Mouse (Mus musculus) C2C12 (cell line): ENCODE measurements around the gene Tent5c. TPM values are rescaled to one million over a fixed set of nuclear protein-coding genes. Genes with fewer than 3 reads are reported as not detected.
A peak's percentile ranks its signal among the peaks of the same experiment; 100 is the strongest.

Experiments used
- H3K27me3 ChIP-seq: one replicate; pipeline ENCODE4 v1.6.1; 2011; ENCODE audit not compliant: control insufficient read depth, insufficient read depth, insufficient read length
- H3K36me3 ChIP-seq: one replicate; pipeline ENCODE4 v1.6.1; 2011; ENCODE audit not compliant: control insufficient read depth, insufficient read depth
- H3K4me3 ChIP-seq: one replicate; pipeline ENCODE4 v1.5.1; 2011; ENCODE audit warnings: mild to moderate bottlenecking, control low read depth; ENCODE audit not compliant: poor library complexity, insufficient read depth, severe bottlenecking
- H3K79me2 ChIP-seq: one replicate; pipeline ENCODE4 v1.6.1; 2011; ENCODE audit not compliant: control insufficient read depth, insufficient read depth
- H3K79me3 ChIP-seq: one replicate; pipeline ENCODE4 v1.6.1; 2011; ENCODE audit warnings: low read depth, control low read depth
- H3ac ChIP-seq: one replicate; pipeline ENCODE3; 2011; ENCODE audit warnings: low read depth; ENCODE audit not compliant: control insufficient read depth, insufficient read length
- CEBPB ChIP-seq: IDR thresholded peaks from one replicate; pipeline ENCODE4 v1.6.1; 2011; ENCODE audit warnings: low read depth, mild to moderate bottlenecking, control low read depth, moderate library complexity
- CTCF ChIP-seq: IDR thresholded peaks from one replicate; pipeline ENCODE4 v1.5.1; 2011; ENCODE audit not compliant: control insufficient read depth, insufficient read depth, insufficient read length
- FOSL1 ChIP-seq: IDR thresholded peaks from one replicate; pipeline ENCODE4 v1.8.0; 2011; ENCODE audit warnings: mild to moderate bottlenecking, low read length; ENCODE audit not compliant: poor library complexity, insufficient read depth, severe bottlenecking
- MAX ChIP-seq: IDR thresholded peaks from one replicate; pipeline ENCODE4 v1.6.1; 2011; ENCODE audit warnings: mild to moderate bottlenecking, control low read depth
- MYOD1 ChIP-seq: IDR thresholded peaks from one replicate; pipeline ENCODE4 v1.6.1; 2011; ENCODE audit warnings: low read depth; ENCODE audit not compliant: control insufficient read depth, insufficient read length
- MYOG ChIP-seq: IDR thresholded peaks from one replicate; pipeline ENCODE4 v1.6.1; 2011; ENCODE audit not compliant: control insufficient read depth, insufficient read length; ENCODE audit errors: extremely low read depth
- USF1 ChIP-seq: IDR thresholded peaks from one replicate; pipeline ENCODE4 v1.6.1; 2011; ENCODE audit warnings: low read depth, mild to moderate bottlenecking, control low read depth, moderate library complexity
- long read RNA-seq, 2 experiments: library from polyadenylated mRNA; unstranded; transcript quantifications; one replicate each; pipeline ENCODE4 v2.0.0; 2019 to 2020
- polyA plus RNA-seq: library from polyadenylated mRNA; unstranded; fragments of >200 nt; fragmentation: generic; extraction: Trizol; gene quantifications from one replicate; pipeline ENCODE4 v1.2.1, GENCODE M21; 2012; ENCODE audit warnings: missing spikeins

Tent5c gene
- polyA plus RNA-seq = 0.21 TPM
- long read RNA-seq, experiment 1 = 0 reads
- long read RNA-seq, experiment 2, full-length matches to known transcripts = 2 of 2 reads
- long read RNA-seq, experiment 2, partial matches to known transcripts = 0 of 2 reads
- long read RNA-seq, experiment 2, other reads (novel, unspliced or antisense) = 0 of 2 reads

DNA sequence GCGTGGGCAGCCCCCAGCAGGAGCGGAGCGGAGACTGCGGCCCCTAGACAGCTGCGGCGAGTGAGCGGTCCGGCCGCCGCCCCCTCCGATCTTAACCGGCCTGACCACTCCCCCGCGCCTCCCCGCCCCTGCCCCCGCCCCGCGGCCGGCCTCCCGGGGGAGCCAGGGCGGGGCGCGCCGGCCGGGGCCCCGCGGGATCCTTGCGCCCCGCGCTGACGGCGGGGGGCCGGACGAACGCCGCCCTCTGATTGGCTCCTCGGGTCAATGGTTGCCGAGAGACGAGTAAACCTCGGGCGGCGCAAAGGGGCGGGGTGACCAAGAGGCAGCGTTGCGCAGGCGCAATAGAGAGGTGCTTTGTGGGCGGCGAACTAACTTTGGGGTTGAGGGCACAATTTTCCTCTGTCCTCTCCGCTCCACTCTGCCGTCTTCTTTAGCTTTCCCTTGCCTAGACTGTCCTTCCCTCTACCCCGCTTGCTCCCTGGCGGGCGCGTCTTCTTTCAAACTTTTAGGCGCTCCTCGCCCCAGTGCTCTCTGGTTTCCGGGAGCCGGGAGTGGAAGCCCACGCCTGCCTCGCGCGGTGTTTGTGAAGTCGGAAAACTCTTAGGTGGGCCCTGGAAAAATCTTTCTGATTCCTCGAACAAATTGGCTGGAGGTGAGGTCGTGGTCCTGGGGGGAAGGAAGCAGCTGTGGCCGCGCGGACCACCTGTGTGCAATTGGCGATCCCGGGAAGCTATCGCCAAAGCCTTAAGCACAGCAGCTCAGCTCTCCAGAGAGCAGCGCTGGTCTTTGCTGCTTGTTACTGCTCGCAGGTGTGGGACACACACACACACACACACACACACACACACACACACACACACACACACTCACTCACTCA is at the start of gene Tent5c:
TSS of gene Tent5c (minus strand) at position 192 of the 877 bp plus-strand sequence.
- no peak for TF ChIP-seq USF1
- peak; percentile 9 for TF ChIP-seq MYOD1
- no peak for TF ChIP-seq CTCF
- no peak for TF ChIP-seq MYOG
- H3ac ChIP-seq = peak within 1 kb of the TSS; percentile 80
- H3K27me3 ChIP-seq = peaks cover 11% of the 10 kb centered on the region
- no peaks in the 10 kb centered on the region for H3K79me2 ChIP-seq
- peak within 1 kb of the TSS; percentile 43 for H3K4me3 ChIP-seq
- H3K79me3 ChIP-seq = no peaks in the 10 kb centered on the region
- H3K36me3 ChIP-seq = no peaks in the 10 kb centered on the region

DNA sequence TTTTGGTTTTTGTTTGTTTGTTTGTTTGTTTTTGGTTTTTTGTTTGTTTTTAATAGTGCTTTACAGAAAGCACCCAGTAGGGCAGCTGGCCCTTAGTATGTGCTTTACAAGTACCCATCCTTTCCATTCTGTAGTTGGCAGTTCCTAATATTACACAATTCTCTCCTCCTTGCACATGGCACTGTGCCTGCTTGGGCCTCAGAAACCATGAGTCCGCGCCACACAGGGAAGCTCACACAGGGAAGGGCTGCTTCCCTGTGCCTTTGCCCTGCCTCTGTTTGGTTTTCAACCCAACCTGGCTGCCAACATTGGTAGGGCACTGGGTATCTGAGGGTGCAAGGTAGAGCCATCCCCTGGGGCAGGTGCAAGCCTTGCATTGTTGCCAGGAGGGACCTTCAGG is 47.6 kb upstream of the Tent5c start:
- H3K36me3 ChIP-seq = no peaks in the 10 kb centered on the region
- H3K79me3 ChIP-seq = no peaks in the 10 kb centered on the region
- no peaks in the 10 kb centered on the region for H3K79me2 ChIP-seq
- H3K27me3 ChIP-seq = no peaks in the 10 kb centered on the region
- no peak overlapping the region for H3K4me3 ChIP-seq
- TF ChIP-seq MYOG (no peak), CEBPB (no peak), FOSL1 (no peak), CTCF (no peak)
- H3ac ChIP-seq = no peak overlapping the region

DNA sequence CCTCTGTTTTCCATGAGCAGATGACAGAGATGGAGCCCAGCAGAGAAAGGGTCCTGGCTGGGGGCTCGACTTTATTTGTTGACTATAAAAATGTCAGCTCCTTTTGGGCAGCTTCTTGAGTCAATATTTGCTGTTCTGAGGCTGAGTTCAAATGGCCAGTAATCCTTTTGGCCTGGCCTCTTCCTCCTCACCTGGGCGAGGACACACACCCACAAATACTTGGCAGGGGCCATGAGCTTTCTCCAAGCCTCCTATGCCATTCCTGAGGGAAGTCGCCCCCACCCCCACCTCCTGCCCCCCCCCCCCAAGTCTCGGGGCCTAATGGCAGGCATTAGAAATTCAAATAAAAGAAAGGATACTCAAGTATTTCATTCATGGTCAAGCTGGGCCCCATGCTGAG is 46.8 kb upstream of the Tent5c start:
- Histone ChIP-seq H3ac (no peak overlapping the region), H3K36me3 (no peaks in the 10 kb centered on the region), H3K79me3 (no peaks in the 10 kb centered on the region), H3K27me3 (no peaks in the 10 kb centered on the region), H3K4me3 (no peak overlapping the region), H3K79me2 (no peaks in the 10 kb centered on the region)
- TF ChIP-seq MYOG (no peak), CTCF (no peak), USF1 (no peak)

DNA sequence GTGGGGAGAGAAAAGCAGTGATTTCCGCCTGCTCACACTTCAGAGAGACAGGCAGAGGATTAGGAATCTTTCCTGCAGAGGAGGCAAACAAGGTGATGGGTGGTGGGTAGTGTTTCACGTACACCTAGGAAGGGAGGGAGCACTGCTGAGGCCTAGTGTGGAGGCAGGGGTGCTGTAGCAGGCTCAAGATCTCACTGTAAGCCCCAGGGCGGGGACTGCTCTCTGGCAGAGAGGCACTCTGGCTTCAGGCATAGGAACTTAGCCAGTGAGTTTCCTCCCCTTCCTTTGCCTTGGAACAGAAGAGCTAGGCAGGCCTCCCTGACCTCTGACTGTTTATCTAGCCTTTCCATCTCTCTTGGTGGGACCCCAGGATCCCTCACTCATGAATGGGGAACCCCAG is 46.2 kb upstream of the Tent5c start:
- no peaks in the 10 kb centered on the region for H3K36me3 ChIP-seq
- no peaks in the 10 kb centered on the region for H3K79me2 ChIP-seq
- TF ChIP-seq CEBPB (no peak), FOSL1 (no peak), USF1 (no peak), MYOD1 (no peak), MAX (no peak), MYOG (no peak), CTCF (no peak)
- H3K4me3 ChIP-seq = no peak overlapping the region
- H3ac ChIP-seq = no peak overlapping the region
- no peaks in the 10 kb centered on the region for H3K79me3 ChIP-seq
- H3K27me3 ChIP-seq = no peaks in the 10 kb centered on the region

DNA sequence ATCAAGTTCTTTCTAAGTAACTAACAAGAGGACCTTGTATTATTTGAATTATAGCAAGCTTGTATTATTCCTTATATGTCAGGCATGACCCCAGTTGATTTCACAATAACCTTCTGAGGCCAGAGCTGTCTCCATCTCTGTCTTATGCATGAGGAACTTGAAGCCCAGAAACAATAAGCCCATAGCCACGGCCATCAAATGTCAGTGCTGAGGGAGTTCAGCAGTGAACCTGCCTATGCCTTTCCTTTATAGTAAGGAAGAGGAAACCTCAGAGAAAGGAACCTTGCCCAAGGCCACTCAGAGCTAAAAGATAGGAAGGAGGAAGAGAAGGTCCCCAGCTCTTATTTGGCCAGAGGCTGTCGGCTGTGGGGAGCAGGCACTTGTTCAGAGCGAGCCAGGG is 45.3 kb upstream of the Tent5c start:
- Histone ChIP-seq H3K79me2 (no peaks in the 10 kb centered on the region), H3K79me3 (no peaks in the 10 kb centered on the region), H3K36me3 (no peaks in the 10 kb centered on the region), H3K4me3 (no peak overlapping the region), H3K27me3 (no peaks in the 10 kb centered on the region), H3ac (no peak overlapping the region)
- TF ChIP-seq USF1 (no peak), CTCF (no peak), CEBPB (no peak), MYOD1 (no peak), MYOG (no peak), FOSL1 (no peak), MAX (no peak)

DNA sequence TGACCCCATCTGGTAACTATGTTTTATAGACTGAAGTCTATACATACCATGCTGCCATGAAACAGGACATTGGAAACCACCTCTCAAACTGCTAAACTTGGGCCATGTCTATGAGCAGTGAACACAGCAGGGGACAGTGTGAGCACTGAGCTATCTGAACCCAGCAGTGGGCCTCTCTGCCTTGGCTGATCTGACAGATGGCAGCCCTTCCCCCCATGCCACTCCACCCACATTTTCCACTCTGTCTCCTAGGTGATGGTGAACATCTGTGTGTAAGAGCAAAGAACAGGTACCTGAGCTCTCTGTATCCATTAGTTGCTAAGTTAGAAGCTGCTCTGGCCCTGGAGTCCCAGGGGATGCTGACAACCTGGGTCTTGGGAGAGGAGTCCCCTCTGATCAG is 44.3 kb upstream of the Tent5c start:
- H3K36me3 ChIP-seq = no peaks in the 10 kb centered on the region
- no peak overlapping the region for H3ac ChIP-seq
- TF ChIP-seq CTCF (no peak), FOSL1 (no peak), CEBPB (no peak), USF1 (no peak), MAX (no peak)
- no peaks in the 10 kb centered on the region for H3K79me3 ChIP-seq
- no peaks in the 10 kb centered on the region for H3K79me2 ChIP-seq
- no peak overlapping the region for H3K4me3 ChIP-seq
- H3K27me3 ChIP-seq = no peaks in the 10 kb centered on the region
